Mouse (Mus musculus) E14TG2a.4 (cell line): ENCODE measurements at regions not wholly inside any gene's neighbourhood (a gene's known extent, or its start where the extent isn't known, plus 50 kb on each side); places are given as distances from the start of the nearest gene placed in this dataset.

Experiments used
- CTCF ChIP-seq: conservative IDR thresholded peaks from 2 replicates; pipeline ENCODE4 v1.5.1; 2014; ENCODE audit warnings: low read length
- NANOG ChIP-seq: IDR thresholded peaks from 2 replicates; pipeline ENCODE4 v1.6.1; 2014; ENCODE audit warnings: borderline replicate concordance, low read length, mixed read lengths

GRCm38 (mm10) chr11:111333021-111333420 is 267.1 kb downstream of the Kcnj2 start:
- TF ChIP-seq NANOG (no peak), CTCF (no peak)
